Mouse (Mus musculus): ENCODE measurements around the gene Ube2n. TPM values are rescaled to one million over a fixed set of nuclear protein-coding genes. Genes with fewer than 3 reads are reported as not detected.

Ube2n gene
- 100 to 1,000 TPM; 202 to 212 TPM for total RNA-seq (2021)
- long read RNA-seq, experiment 1, transcript Ube2n-201 (4 exons, 3,867 nt), result major isoform, 183 of 197 reads
- long read RNA-seq, experiment 1, partial matches to known transcripts, result 8 of 197 reads
- long read RNA-seq, experiment 1, other reads (novel, unspliced or antisense), result 6 of 197 reads
- long read RNA-seq, experiment 2, transcript Ube2n-201 (4 exons, 3,867 nt), result major isoform, 133 of 148 reads
- long read RNA-seq, experiment 2, partial matches to known transcripts, result 3 of 148 reads
- long read RNA-seq, experiment 2, other reads (novel, unspliced or antisense), result 11 of 148 reads

DNA sequence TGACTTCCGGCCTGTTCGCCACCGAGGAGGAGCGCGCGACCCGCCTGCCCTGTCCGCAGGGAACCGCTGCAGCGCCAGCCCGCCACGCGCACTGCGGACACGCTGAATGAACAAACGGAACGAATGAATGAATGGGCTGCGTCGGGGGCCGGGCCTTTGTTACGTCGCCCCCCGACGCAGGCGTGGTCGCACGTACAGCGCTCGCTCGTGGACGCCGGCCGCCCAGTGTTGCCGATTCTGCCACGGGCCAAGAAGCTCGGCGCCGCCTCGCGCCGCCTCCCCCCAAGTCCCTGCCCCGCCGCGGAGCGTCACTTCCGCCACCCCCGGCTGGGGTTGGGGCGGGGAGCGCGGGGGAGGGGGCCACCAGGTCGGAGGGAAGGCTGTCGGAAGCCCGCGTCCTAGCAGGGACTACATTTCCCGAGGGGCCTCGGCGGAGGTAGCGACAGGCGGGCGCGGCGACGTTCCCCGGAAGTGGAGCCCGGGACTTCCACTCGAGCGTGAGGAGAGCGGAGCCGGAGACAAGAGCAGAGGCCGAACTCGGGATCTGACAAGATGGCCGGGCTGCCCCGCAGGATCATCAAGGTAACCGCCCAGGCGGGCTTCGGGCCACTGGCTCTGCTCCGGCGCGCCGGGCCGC, at the start of gene Ube2n:
Ube2n (plus strand) TSS at position 490 of the 637 bp plus-strand sequence.
- peak; percentile 97 to 98 for DNase-seq (ENCODE audit: low spot score in 2 of 2)
- intact Hi-C loops (cut with DNase I), result no loop called here

DNA sequence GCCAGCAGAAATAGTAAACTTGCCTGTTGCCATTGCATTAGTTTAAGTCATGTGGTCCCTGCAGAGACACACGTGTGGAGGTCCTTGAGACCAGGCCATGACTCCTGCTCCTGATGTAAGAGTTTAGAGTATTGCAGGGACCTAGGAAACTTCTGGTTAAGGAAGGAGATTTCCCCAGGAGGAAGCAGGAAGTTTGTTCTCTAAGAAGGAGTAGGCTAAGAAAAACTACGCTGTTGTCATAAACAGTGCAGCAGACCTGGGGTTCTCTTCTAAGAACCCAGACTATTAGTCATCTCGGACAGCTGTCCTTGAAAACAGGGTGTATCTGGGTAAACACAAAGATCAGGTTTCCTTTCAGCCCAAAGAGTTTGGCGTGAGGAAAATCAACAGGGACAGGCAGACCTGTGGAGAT, 49.5 kb upstream of the Ube2n start:
- intact Hi-C loops (cut with DNase I), result no loop called here
- no peak for DNase-seq (ENCODE audit: low spot score in 2 of 2)

DNA sequence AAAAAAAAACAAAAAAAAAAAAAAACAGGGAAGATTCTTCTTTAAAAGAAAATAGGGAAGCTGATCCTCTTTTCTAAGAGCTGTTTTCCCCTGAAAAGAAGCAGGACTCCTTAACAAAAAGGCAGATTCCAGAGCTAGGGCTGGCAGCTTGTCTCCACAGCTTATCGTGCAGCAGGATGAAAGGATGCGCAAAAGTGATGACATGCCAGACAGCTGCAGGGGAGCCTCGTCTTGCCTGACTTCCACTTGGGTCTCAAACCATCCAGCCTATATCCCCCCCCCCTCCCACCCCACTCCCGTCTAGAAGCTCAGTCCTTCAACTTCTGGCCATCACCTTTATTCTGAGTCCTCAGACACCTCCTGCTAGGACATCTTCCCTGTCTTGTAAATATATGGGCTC, 46.1 kb upstream of the Ube2n start:
- no peak for DNase-seq (ENCODE audit: low spot score in 2 of 2)
- intact Hi-C loops (cut with DNase I), result no loop called here

DNA sequence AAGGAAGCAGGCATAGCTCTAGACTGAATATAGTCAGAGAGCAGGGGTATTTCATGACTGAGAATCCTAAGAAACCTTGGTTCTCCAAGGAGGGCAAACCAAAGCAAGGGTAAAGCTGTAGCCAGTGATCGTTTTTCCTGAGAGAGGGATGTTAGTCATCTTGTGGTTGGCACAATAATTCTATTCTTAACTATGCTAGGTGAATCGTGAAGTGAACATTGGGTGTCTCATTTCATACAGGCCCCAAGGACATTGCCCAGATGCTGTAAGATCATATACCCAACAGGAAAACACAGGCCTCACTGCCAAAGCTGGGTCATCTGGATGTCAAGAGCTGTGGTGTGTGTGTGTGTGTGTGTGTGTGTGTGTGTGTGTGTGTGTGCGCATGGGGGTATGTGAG, 43.8 kb upstream of the Ube2n start:
- intact Hi-C loops (cut with DNase I), result loop anchor here (10.0 kb wide), 1 partner anchor 246 kb away; no protein-coding TSS in a partner anchor
- no peak for DNase-seq (ENCODE audit: low spot score in 2 of 2)

DNA sequence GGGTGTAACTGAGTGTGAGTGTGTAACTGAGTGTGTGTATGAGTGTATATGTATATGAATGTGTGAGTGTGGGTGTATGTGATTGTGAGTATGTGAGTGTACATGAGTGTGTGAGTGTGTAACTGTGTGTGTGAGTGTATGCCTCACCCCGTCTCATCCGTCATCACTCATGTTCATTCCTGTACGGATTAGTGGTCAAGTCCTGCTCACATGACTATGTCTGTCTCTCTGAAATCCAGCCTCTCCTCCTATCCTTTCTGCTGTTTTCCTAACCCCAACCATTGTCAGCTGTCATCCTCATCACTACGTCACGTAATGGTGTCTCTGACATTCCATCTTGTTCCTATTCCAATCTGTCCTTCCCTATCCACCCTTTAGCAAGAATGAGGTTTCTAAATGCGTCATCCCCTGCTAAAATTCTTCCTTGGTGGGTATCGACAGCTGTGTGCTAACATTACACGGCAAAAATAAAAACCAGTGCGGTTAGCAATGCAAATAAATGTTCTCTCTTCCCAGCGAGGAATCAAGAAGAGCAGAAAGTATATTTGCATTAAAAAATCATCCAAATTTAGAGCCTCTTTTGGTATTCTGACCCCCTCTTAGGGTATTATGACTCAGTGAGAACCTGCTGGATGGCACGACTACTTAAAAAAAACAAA, 42.9 kb upstream of the Ube2n start:
- DNase-seq (ENCODE audit: low spot score in 2 of 2), result peak; percentile 42 to 44
- intact Hi-C loops (cut with DNase I), result loop anchor here (2.0 to 10.0 kb wide), 2 partner anchors 55 to 247 kb away; partner anchors contain the start of gene Socs2

DNA sequence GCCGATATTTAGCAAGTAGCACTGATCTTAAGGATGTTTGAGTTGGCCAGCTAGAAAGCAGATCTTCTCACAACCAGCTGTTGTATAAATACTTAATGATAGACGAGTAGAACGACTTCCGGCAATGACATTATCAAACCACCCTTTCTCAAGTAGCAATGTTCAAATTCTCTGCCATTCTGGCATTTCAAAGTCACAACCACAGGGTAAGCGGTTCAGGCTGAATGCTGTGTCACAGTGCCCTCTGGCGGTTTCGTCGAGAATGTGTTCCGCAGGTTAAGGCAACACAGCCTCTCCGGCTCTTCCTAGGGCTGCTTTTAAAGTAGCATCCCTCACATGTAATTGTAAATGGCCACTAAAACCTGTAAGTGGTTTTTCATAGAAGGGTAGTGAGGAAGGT, 39.0 kb upstream of the Ube2n start:
- intact Hi-C loops (cut with DNase I), result loop anchor here (1.0 to 10.0 kb wide), 4 partner anchors 251 to 485 kb away; no protein-coding TSS in a partner anchor
- peak; percentile 81 to 88 for DNase-seq (ENCODE audit: low spot score in 2 of 2)

DNA sequence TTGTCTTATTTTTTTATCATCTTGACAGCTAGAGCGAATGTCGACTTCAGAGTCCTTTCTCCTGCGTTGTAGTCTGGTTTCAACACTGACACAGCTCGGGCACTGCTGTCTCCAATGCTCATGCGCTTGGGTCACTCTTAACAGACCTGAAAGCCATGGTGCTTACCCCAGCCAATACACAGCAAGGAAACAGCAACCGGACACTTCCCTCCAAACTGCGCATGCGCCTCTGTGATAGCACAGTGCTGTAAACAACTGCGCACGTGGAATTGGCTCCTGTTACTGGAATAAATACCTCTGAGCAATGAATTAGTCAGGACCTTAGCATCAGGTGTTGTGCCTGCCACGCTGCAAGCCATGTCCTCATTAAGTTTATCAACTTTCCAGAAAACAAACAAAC, 37.4 kb upstream of the Ube2n start:
- intact Hi-C loops (cut with DNase I), result loop anchor here (5.0 to 10.0 kb wide), 3 partner anchors 253 to 390 kb away; no protein-coding TSS in a partner anchor
- DNase-seq (ENCODE audit: low spot score in 2 of 2), result no peak

DNA sequence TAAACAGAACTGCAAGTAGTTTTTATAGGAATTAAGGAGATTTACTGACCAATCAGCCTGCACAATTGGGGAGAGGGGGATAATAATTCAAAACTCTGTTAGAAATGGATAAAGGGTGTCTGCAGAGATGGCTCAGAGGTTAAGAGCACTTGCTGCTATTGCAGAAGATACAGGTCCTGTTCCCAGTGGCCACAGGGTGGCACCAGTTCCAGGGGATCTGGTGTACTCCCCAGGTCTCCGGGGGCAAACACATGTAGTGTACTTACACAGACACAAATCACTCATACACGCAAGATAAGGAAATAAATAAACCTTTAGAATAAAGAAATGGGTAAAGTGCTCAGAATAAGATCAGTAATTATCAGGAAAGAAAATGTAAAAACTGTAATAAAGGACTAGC, 25.3 kb upstream of the Ube2n start:
- DNase-seq (ENCODE audit: low spot score in 2 of 2), result peak in 1 of 2 experiments; percentile 20
- intact Hi-C loops (cut with DNase I), result loop anchor here (10.0 kb wide), 1 partner anchor 405 kb away; no protein-coding TSS in a partner anchor

DNA sequence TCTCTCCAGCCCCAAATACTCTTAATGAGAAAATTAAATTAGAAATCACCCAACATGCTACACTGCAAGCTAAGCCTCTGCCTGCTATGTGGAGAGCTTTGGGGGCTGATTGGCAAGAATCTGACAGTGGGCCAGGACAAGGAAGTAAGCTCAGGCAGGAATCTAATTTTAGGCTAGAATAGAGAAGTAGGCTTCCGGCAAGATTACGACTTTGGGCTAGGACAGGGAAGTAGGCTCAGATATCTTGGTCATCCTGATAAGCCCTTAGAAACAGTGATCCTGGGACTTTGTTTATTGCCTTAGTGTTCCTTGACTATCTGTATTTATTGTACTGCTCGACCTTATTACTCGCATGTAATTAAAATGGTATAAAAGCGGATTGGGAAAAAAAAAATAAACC, 20.7 kb upstream of the Ube2n start:
- DNase-seq (ENCODE audit: low spot score in 2 of 2), result no peak
- intact Hi-C loops (cut with DNase I), result no loop called here

DNA sequence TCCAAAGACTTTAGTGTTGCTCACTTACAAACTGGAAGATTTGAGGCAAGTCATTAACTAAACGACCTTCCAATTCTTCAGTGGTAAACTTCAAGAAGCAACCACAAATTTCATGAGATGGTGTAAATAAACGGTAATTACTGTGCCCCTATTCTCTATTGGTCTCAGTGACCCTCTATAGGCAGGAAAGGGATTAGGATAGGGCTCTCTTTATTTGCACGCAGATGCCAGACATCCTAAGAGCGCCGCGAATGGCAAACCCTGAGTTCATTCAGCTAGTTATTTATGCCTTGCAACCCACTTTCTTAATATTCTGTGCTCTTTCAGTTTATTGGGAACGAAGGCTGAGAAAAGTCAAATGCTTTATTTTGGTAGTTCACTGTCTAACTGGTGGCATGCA, 13.9 kb upstream of the Ube2n start:
- no peak for DNase-seq (ENCODE audit: low spot score in 2 of 2)
- intact Hi-C loops (cut with DNase I), result no loop called here

DNA sequence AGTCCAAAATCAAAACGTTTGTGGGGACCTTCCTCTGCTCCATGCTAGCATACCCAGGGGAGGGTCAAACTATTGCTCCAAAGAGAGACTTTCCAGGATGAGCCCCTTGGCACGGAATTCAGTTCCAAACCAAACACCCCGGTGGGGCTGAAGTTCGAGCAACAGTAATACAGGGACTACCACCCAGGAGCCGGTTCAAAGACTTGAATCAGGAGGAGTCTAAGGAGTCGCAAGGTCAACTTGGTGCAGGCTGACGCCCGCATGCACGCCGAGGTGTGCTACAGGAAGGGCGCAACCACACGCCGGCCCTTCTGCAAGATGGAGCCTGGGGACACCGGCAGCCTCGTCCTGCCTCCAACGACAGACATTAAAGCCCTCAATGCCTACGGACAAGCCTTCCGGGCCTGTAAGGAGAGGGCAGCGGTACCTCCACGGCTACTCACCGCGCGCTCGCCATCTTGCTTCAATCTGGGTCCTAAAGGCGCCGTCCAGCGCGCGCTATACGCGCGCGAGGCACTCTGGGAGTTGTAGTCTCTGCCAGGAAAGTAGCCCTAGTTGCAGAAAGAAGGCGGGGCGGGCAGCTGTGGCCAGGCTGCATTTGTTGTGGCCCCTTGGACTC, 13.4 kb upstream of the Ube2n start, which contains the start of gene Mrpl42:
Mrpl42 (minus strand) TSS at position 478 of the 619 bp plus-strand sequence.
- peak; percentile 82 to 88 for DNase-seq (ENCODE audit: low spot score in 2 of 2)
- intact Hi-C loops (cut with DNase I), result no loop called here

DNA sequence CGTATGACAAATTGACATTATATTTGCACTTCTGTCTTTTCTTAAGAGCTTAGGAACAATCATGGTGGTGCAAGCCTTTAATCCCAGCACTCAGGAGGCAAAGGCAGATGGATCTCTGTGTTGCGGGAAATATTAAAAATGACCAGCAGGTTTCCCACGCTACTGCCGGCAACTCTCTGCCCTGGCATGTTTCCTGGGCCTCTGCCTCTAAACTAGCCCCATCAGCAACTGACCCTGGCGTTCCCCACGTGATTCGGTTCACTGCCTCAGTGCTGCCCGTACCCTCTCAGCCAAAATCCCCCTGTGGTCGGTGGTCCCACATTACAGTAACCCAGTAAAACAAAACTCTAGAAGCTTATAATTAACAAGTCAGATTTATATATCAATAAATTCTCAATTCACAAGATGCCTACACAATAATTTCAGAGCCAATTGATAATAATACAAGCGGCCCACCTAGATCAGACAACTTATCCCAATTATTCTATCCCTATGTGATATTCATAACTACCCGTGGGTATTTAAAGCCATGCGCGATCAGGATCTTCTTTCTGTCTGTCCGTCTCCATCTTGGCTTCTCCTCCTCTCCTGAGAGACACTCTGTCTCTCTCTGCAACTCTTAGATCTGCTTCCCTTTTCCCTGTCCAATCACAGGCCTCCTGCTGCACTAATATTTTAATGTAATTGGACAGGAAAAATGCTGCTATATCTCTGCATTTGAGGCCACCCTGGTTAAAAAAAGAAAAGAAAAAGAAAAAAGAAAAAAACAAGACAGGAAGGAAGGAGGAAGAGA, 11.3 kb upstream of the Ube2n start:
- intact Hi-C loops (cut with DNase I), result no loop called here

DNA sequence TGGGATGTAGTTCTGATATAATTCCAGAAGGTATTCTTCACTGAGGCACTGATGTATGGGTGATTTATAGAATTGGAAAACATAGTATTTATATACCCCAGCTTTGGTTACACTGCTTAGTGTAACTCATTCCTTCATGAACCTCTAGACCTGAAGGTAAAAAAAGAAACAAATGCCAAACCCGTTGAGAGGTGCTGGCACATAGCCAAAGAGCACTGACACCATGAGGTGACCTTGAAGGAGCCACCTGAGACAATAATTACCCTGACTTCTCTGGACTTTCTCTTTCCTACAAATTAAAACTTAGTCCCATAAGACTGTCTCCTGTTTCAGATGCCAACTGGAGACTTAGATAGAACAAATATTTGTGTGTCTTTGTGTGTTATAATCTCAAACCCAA, 10.6 kb upstream of the Ube2n start:
- intact Hi-C loops (cut with DNase I), result no loop called here
- DNase-seq (ENCODE audit: low spot score in 2 of 2), result no peak

More for the DNA sequence above, 11.3 kb upstream of the Ube2n start:
- no peak for DNase-seq (ENCODE audit: low spot score in 2 of 2)

DNA sequence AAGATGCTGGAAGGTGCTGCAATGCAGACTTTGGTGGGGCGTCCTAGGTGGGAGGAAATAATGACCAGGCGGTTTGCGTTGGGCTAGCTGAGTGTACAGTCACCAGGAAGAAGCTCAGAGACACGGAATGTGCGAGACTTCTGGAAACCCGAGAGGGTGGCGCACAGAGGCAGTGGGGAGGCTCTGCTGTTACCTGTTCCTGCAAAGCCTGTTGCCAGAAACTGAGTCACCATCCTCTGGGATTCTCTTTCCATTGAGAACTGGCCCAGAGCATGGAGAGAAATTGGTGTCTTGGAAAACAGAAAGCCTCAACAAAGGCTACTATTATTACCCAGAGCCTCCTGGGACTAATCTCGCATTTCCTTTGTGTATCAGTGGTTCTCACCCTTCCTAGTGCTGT, 6.8 kb upstream of the Ube2n start:
- DNase-seq (ENCODE audit: low spot score in 2 of 2), result no peak
- intact Hi-C loops (cut with DNase I), result no loop called here

DNA sequence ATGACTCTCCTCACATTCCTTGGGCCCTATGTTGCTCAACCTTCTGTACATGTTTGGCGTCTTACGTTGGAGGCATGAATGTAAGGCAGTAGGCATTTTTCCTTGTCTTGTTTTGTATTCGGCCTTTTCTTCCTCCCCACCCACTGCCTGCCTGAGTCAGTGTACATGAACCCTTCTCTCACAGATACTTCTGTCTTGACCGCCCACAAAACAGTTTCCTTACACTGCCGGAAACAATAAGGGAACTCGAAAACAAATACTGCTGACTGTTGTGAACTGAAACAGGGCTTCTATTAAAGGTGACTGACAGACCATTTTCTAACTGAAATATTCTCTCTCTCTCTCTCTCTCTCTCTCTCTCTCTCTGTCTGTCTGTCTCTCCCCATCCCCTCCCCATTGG, 6.2 kb upstream of the Ube2n start:
- intact Hi-C loops (cut with DNase I), result no loop called here
- DNase-seq (ENCODE audit: low spot score in 2 of 2), result no peak

DNA sequence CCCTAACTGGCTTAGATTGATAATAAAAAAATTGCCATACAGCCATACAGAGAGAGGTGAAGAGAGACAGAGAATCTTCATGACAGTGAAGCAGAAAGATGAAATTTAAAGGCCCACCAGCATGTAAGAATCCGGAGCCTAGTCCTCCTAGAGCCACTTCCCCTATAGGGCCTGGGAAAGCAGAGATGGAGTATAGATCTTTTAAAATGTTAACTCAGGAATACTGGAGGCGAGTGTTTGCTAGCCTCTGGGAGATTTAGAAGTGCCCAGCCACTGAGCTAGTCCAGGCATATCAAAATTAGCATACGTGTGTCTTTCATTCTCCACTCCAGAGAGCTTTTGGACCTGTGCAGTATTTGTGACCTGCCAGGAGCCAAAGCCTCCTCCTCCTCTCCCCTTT, 5.7 kb upstream of the Ube2n start:
- intact Hi-C loops (cut with DNase I), result no loop called here
- DNase-seq (ENCODE audit: low spot score in 2 of 2), result no peak

DNA sequence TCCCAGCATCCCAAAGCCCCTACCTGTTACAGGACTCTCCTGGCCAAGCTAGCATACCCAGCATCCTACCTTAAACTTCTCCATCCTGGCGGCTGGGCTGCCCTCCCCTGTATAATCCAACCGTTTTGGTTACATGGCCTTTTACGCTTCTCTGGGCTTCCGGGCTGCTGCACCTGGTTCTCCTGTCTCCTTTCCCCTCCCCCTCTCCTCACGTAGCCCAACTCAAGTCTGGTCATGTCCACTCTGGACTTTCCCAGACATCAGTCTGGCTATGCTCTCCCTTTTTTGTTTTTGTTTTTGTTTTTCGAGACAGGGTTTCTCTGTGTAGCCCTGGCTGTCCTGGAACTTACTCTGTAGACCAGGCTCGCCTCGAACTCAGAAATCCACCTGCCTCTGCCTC, 2.3 kb upstream of the Ube2n start:
- DNase-seq (ENCODE audit: low spot score in 2 of 2), result no peak
- intact Hi-C loops (cut with DNase I), result no loop called here

DNA sequence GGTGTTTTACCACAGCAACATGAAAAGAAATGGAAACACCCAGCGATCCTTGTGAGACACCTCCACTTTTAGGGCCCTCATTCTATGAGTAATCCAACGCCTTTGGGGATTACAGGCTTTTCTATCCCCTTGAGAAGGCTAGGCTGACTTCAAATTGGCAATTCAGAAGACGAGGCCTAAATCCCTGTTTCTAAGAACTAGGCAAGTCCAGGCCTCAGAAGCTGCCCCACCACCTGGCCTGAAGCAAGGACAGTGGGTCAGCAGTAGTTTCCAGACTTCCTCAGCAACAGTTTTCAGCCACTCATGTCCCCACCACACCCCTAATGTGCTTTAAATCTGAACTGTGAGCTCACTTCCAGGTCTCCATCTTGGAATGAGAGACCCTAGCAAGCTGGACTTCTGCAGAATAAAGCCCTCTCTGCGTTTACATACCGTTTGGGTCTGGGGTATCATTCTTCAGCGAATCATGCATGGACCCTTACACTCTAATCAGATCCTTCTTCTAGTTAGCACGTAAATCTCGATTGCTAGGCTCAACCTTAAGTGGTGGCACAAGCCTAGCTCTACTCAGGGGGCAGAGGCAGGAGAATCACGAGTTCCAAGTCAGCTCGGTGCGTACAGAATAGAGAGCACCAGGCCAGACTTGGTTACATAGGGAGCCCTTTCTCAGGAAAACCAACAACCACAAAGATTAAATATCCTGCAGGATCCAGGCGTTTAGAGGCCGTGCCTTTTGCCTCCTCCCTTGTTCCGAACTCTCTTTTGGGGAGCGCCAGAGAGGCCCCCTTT, 983 bp upstream of the Ube2n start:
- no peak for DNase-seq (ENCODE audit: low spot score in 2 of 2)
- intact Hi-C loops (cut with DNase I), result no loop called here

All from left cerebral cortex, postnatal 14 days (tissue).